Mouse (Mus musculus) telencephalon, adult 2 months (tissue): Measurements from ENCODE around the gene Fhad1.
"Not testable (repeated sequence)": the region's sequence is repeated elsewhere in the genome, so short reads cannot be mapped to it uniquely, and the experiment has no call there.

ENCODE experiments used
- DNase-seq: peaks from one replicate; pipeline ENCODE4 v3.0.0-alpha.2; 2011; ENCODE audit warnings: low read depth, low spot score

Gene Fhad1

GRCm38 (mm10) chr4:142014659-142015608, at the start of gene Fhad1:
TSS of gene Fhad1 (minus strand) at chr4:142015082.
- DNase-seq = no peak

GRCm38 (mm10) chr4:142063057-142063534, 48.2 kb upstream of the Fhad1 start:
- DNase-seq = no peak

DNA sequence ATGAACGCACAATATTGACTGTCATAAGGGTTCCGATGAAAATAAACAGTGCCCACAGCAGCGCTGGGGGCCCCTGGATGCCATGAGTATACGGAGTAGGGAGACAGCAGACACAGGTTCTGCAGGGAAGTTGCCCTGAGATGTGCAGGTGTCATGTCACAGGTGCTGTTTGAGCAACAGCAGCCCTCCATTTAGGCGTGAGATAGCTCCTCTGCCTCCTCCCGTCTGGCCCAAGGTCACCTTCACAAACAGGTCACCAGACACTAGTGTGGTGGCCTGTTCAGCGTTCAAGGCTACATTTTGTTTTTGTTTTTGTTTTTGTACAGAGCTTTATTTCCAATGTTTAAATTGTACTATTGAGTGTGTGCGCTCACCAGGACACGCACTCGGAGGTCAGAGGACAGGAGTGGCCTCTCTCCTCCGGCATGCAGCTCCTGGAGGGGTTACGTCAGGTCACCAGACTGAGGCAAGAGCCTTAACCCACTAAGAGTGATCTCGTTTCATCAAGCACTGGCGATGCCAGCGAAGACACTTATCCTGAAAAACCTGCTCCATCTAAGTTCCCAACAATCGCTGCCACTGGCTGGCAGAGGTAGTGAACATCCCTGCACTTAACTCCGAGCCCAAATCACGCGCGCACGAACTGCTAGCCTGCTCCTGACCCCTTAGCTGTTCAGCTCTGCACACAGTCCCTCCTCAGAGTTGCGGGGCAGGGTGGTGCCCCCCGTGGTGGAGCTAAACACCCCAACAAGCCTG, 46.8 kb upstream of the Fhad1 start:
- DNase-seq = no peak

- DNase-seq = no peak
Observed at GRCm38 (mm10) chr4:142060455-142061378, 45.8 kb upstream of the Fhad1 start.

DNA sequence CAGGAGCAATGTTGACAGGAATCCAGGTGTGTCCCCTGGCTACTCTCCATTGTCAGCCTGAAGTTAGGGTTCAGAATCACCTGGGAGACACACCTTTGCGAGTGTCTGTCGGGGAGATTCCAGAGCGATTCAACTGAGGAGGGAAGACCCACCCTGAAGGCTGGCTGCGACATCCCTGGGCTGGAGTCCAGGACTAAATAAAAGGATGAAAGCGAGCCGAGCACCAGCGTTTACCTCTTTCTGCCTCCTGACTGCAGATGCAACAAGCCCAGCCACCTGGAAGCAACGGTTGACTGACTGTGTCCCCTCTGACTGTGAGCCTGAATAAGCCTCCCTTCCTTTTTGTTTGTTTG, 44.9 kb upstream of the Fhad1 start:
- no peak for DNase-seq

GRCm38 (mm10) chr4:142059113-142059840, 44.4 kb upstream of the Fhad1 start:
- DNase-seq = no peak

DNA sequence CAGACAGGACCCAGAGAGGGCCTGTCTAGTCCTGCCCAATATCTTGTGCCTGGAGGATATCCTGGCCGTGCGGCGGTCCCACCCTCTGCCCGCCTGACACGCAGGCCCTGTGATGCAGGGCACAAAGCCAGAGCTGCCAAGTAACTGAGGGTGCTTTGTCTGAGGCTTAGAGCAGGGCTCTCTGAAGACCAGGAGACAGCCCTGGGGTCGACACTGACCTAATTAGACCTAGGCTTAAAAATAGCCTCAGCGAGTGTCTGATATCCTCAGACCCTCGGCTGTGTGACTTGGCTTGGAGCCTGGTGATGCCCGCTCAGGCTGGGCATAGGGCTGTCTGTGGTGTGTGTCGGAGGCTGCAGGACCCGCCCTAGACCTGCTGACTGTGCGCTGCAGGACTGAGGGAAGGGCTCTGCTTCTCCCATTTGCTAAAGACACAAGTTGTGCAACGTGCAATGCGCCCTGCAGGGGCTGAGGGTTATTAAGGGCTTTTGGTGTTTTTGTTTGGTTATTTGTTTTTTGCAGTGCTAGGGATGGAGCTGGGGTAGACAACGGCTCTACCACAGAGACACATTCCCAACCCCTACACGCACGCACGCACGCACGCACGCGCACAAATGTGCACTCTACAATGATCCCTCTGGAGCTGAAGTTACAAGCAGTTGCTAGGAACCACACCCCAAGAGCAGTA, 42.8 kb upstream of the Fhad1 start:
- no peak for DNase-seq

DNA sequence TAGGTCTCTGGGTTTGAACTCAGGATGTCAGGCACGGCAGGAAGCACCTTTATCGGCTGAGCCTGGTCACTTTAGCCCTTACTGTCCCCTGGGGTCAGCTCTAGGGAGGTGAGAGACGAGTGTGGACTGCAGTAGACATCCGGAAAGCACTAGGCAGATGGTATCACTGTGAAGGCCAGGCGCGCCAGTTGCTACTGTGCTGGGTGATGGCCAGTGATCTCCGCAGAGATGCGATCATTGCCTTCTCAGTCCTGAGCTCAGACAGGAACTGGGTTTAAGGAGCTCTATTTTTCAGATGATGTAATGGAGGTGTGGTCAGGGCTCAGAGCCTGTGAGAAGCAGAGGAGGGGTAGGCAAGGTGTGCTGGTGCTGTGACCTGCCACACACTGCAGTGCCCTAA, 40.7 kb upstream of the Fhad1 start:
- DNase-seq = no peak

DNA sequence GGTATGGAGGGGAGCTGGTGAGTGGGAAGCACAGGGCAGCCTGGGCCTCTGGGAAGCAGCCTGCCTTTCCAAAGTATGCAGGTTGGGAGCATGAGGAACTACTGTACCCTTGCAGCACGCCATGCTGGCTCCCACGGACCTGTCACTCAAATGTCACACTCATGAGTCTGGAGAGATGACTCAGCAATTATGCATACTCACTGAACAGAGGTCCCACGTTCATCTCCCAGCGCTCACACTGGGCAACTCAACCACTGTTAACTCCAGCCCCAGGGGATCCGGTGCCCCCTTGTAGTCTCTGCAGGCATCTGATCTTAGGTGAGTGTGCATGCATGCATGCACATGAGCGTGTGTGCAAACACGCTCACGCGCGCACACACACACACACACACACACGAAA, 39.7 kb upstream of the Fhad1 start:
- no peak for DNase-seq

DNA sequence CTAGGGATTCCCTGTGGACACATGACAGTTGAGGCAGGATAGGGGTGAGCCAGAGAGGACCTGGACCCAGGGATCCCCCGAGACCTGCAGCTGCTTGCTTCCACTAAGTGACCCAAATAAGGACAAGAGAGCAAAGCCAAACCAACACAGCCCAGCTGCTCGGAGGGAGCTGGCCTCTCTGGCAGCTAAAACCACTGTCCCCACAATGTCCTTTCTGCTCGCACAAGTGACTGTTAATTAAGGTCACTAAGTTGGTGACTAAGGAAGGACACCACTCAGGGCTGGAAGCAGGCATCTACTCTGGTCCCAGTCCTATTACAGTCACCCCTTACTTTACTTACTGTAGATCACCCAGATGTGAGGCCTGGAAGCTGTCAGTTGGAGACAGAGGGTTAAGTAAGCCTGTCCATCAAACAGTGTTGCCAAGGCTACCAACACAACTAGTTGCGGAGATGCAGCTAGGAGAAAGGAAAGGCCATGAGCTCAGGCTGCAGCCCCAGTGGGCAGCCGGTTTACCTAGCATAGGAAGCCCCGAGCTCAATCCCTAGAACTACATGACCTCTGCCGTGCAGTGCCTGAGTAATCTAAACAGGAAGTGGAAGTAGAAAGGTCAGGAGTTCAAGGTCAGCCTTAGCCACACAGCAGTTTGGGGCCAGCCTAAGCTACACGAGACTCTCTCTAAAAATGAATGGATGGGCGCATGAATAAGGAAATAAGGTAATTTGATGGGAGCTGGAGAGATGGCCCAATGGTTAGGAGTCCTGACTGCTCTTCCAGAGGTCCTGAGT, 39.0 kb upstream of the Fhad1 start:
- DNase-seq = no peak

DNA sequence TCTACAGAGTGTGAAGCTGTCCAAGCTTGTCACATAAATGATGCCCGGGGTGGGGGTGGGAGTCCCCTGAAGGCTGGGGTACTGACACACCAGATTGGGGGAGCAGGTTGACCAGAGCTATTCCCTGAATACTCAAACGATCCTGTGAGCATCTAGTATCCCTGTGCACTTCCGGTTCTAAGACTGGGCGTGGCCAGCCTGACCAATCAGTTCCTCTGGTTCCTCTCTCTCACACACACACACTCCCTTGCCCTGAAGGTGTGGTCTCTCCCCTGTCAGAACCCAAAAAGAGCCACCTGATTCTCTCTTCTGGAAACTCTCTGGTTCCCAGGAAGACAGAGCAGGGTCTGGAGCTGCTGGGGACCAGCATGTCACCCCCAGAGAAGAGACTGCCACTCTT, 38.4 kb upstream of the Fhad1 start:
- no peak for DNase-seq

- no peak for DNase-seq
Observed at GRCm38 (mm10) chr4:142052391-142053132, 37.7 kb upstream of the Fhad1 start.

DNA sequence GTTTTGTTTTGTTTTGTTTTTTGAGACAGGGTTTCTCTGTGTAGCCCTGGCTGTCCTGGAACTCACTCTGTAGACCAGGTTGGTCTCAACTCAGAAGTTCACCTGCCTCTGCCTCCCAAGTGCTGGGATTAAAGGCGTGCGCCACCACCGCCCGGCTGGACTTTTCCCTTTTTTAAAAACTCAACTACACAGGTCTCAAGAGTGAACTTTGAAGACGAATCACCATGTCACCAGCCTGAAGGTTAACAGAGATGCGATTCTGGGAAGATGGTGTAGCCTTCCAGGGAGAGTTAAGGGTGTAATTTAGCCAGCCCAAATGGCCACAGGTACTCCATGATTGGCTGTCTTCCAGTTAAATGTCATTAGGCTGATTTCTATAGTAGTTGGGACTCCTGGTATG, 37.0 kb upstream of the Fhad1 start:
- DNase-seq = not testable (repeated sequence)

GRCm38 (mm10) chr4:142049963-142050362, 35.1 kb upstream of the Fhad1 start:
- no peak for DNase-seq

- no peak for DNase-seq
Observed at GRCm38 (mm10) chr4:142048391-142048790, 33.5 kb upstream of the Fhad1 start.

- DNase-seq = no peak
Observed at GRCm38 (mm10) chr4:142047005-142047404, 32.1 kb upstream of the Fhad1 start.

DNA sequence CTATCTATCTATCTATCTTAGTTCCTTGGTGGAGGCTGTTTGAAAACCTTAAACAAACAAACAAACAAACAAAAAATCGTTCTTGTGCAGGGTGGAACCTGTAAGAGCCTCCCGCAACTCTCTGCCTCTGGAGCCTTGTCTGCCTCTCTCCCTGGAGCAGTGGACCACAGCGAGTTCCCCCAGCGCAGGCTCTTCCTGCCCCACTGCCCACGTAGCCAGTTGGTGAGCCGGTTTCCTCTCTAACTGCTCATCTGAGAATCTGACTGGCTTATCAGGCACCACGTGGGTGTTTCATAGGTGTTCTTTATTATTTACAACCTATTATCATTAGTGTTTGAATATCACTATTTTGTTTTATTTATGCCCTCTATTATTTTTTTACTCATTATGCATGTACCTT, 31.6 kb upstream of the Fhad1 start:
- DNase-seq = no peak

GRCm38 (mm10) chr4:142045595-142046163, 30.8 kb upstream of the Fhad1 start:
- DNase-seq = no peak
